Mouse (Mus musculus): Measurements from ENCODE around the gene Zfp512b.

Zfp512b gene

DNA sequence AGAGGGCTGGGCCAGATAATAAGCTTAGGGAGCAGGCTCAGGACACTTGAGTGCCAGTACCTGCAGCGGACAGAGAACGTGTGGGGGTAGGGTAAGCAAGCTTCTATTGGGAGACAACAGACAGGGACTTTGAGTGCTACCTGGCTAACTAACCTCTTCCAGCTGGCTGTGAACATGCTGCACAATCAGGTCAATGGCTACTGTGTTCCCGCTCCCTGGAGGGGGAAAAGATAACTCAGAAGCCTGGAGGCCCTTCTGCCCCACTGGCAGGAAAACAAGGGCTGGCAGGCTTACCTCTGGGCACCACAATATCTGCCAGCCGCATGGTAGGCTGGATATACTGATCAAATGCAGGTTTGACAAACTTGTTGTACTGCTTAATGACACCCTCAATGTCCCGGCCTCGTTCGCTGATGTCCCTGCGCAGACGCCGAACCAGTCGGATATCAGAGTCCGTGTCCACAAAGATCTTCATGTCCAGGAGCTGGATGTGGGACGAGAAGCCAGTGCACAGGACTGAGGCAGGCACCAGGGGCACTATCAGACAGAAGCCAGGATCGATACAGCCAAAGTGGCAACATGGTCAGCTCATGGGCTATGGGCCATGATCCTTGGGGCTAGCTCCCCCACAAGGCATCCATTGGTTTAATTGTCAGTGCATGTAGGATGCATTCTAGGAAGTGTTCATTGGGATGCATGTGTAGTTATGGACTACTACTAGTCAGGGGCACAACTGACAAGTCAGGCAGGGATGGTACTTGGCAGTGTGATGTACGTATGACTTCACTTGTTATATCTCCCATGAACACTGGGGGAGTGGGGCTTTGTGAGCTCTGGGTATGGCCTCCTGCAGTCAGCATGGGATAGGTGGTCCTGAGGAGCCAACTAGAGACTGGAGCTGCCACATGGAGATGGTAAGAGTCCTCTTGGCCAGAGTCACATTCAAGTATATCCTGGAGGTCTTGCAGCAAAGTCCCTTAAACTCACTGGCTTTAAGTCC lies 19.4 kb downstream of the Zfp512b start:
- no peak for DNase-seq (ENCODE audit: low read depth)

DNA sequence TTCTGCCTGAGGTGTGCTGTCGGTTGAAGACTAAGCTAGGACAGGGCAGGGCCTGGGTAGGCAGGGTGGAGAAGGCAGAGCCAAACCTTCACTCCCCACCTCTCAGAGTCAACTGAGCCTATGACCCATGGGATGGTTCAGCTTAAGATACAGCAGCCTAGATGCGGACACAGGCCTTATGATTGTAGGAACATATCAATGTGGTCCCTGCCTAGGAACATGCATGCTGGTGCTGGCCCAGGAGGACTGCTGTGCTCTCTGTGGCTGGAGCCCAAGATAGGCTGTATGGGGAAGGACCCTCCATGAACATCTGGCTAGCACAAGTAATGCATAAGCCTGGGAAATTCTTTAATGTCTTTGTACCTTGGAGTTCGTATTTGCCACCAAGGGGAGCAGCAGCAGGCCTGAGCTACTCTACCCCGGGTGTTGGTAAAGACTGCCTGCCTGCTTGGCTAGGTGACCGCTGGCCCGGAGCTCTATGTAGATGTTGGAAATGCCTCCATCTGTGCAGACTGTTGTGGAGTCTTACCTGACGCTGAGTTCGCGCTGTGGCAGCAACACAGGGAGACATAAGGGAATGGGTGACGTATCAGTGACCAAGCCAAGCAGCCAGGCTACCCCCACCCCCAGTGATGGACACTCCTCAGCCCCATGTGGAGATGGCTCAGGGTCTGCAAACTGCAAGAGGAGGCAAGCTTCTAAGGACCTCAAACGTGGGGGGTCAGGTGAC lies 20.5 kb downstream of the Zfp512b start:
- DNase-seq (ENCODE audit: low read depth), result no peak

DNA sequence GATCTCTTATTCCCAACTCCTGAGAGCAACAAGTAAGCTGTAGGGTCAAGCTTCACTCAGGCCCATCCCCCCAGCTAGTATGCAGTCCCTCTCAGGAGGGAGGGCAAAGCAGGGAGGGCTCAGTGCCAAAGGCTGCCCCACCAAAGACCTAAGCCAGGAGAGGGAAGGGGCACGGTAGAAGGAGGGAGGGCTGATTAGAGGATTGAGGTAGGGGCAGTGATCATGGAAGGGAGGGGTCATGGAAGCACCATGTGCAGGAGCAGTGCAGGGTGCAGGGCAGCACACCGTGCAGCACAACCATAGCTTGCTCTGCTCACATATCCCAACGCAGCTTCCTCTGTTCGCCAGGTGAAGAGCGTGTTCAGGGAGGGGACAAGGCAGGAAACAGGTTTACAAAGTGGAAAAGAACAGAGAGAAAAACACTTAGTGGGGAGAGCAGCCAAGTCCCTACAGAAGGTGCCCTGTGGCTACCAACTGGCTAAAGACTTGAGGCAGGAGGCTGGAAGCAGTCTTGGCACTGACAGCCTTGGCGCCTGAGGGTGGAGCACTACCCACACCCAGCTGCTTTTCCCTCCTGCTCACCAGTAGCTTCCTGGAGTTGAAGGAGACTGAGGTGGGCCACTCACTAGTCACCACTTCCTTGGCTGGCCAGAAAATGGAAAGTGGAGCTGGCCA lies 21.5 kb downstream of the Zfp512b start:
- peak; percentile 42 for DNase-seq (ENCODE audit: low read depth)

DNA sequence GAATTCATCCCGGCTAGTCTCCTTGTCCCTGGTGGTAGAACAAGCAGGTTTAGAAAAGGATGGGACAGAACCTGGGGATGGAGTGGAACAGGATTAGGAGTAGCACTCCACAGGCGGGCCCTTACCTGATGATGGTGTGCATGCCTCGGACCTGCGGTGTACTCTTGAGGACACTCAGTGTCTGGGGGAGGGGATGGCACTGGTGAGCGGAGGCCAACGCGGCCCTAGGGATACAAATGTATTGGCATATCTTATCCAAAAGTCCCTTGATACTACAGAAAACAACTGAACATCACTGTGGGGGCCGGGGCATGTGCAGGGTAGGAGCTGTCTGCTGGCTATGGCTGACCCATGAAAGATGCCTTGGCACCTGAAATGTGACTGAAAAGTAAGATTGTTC lies 22.2 kb downstream of the Zfp512b start:
- no peak for DNase-seq (ENCODE audit: low read depth)

DNA sequence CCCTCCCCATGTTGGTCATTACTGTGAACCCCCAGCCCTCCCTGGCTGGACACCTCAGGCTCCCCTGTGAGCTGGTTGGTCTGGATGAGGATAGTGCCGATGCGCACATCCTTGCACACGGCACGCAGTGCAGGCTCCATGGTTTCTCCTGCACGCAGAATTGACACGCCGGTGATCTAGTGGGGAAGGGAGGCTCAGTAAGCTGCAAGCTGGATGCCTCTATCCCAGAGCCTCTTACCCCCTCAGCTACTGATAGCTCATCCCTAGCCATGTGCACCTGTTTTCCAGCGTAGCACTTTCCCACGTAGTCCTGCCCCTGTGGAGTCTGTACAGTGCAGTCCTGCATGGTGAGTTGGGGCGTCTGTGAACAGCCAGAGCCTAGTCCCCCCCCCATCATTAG lies 22.7 kb downstream of the Zfp512b start:
- no peak for DNase-seq (ENCODE audit: low read depth)

DNA sequence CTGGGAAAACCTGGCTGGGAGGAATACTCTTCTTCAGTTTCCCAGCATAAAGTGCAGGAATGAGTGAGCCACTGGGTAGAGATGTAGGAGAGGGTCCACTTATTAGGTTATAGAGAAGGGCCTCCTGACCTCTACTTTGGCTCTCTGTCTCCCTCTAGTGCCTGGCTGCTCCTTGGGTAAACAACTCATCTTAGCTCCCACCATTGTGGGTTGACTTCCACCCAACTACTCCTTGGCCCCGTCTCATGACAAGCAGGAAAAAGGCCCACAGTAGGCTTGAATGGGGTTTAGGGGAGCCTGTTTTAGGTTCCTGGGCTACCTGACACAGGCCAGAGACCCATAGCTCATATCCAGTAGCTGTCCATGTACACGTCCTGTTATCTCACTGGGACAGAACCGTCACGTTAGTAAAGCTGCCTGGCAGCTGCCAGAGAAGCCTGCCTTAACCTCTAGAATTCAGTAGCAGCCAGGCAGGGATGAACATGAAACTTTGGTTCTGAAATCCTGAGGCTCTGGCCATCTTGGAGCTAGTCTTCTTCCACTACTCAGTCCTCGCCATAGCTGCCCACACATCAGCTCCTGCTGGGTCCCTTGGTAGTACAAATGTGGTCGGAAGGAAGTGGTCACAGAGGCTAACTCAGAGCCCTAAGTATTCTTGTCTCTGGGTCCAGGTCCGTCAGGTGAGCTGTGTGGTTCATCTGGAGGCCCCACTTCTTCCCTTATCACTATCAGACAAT lies 24.2 kb downstream of the Zfp512b start:
- DNase-seq (ENCODE audit: low read depth), result peak; percentile 68

DNA sequence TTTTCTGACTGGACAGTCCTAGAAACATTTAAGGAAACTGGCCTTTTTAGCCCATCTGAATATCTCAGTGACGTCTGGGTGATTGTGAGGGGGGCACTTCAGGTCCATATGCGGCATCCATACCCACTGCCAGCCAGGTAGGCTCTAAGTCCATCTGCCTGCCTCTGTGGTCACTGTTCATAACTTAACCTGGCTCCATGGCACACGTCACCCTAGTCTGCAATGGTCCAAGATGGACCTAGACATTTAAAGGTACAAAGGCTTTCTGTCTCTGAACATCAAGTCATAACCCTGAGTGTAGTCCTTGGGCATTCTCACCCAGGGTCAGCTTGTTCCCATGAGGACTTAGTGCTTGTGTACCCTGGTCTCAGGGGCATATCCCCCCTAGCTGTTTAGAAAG lies 25.3 kb downstream of the Zfp512b start:
- DNase-seq (ENCODE audit: low read depth), result no peak

DNA sequence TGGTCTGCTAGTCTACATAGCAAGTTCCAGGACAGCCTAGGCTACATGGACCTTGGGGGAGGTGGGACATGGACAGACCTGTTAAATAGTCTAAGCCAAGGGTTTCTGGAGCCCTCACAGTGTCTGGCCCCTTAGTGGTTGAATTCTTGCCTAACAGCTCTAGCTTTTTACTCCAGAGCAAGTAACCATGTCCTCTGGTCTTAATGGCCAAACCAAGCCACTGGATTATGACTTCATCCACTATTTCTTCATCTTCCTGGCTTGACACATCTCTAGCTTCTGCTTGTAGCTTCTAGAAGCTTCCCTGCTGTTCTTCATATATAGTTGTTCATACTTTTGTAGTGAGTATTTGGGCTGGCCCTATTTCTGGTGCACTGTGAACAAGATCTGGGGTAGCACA lies 38.8 kb downstream of the Zfp512b start:
- peak; percentile 79 for DNase-seq (ENCODE audit: low read depth)

DNA sequence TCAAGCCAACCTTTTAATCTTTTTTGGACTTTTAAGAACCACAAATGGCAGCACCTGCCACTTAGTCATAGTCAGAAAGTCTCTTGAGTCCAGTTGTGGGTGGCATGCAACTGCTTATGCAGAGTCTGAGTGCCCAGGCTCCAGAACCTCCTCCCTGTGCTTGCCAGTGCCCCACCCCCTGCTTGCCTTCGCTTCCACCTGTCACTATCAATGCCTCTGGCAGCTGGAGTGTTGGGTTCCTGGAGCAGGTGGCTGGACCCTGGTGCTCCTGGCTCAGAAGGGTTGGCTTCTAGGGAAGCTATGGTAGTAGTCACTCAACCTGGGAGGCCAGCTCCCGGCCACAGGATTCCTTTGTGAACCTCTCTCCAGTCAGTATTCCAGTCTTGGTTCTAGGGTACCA lies 42.4 kb downstream of the Zfp512b start:
- no peak for DNase-seq (ENCODE audit: low read depth)

DNA sequence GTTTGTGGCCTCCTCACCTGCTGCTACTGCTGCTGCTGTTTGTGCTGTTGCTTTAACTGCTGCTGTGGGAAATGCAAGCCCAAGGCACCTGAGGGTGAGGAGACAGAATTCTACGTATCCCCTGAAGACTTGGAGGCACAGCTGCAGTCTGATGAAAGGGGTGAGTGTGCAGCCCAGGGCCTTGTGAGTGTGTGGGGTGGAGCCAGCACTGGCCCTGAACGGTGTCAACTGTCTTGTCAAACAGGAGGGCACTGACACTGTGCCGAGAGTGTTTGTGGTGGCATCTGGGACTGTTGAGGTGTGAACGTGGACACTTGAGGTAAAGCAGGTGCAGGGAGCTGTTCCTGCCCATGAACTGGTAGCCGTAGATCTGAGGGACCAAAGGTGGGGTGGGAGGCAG lies 43.9 kb downstream of the Zfp512b start:
- DNase-seq (ENCODE audit: low read depth), result no peak

DNA sequence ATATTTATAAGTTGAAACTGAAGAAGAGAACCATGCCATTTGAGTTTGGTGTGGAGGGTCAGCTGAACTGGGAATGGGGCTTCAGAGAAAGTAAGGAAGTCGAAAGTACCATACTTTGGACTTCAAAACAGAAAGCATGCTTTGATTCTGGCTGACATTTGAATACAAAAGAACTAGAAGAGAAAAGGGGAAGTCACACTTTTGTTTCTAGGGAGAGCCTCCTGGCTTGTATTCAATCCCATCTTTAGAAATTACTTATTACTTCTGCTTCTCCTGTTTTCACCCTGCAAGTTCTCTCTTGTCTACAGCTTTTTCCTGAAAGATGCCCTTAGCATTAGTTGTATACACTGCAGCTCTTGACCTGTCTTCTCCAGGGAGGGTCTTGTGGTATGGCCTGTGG lies 44.4 kb downstream of the Zfp512b start:
- DNase-seq (ENCODE audit: low read depth), result no peak

DNA sequence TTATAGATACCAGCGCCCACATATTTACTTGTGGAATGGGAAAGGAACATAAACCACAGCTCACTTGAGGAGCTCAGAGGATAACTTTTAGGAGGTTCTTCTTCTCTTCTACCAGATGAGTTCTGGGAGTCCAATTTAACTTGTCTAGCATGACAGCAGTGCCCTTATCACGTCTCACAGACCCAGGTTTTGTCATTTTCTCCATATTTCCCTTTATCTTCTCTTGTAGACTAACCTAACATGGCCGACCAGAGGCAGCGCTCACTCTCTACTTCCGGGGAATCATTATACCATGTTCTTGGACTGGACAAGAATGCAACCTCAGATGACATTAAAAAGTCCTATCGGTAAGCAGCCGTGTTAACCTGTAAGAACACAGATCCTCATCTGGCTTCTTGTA lies 46.5 kb downstream of the Zfp512b start:
- no peak for DNase-seq (ENCODE audit: low read depth)

DNA sequence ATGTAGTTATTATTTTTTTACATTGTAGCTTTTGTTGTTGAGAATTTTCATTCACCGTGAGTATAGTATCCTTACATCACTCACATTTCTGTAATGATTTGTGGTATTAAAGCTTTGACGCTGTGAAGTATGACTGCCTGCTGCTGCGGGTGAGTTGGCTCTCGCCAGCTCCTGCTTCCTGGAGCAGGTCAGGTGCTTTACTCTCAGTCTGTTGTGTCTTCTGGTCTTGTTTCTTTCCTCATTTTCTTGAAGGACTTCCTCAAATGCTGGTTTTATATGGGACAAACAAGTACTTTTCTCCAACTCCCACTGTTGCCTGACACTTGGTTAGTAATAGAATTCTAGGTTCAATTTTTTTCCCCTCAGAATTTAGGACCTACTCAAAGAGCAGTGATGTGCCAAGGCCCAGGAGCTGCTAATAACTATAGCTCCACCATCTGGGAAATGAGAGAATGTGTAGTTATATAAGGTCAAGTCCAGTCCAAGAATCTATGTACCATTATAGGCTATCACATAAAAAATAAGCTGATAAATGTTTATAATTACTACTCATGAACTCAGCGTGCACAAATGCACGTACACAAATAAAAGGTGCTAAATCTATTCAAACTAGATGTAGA lies 50.7 kb downstream of the Zfp512b start:
- no peak for DNase-seq (ENCODE audit: low read depth)

DNA sequence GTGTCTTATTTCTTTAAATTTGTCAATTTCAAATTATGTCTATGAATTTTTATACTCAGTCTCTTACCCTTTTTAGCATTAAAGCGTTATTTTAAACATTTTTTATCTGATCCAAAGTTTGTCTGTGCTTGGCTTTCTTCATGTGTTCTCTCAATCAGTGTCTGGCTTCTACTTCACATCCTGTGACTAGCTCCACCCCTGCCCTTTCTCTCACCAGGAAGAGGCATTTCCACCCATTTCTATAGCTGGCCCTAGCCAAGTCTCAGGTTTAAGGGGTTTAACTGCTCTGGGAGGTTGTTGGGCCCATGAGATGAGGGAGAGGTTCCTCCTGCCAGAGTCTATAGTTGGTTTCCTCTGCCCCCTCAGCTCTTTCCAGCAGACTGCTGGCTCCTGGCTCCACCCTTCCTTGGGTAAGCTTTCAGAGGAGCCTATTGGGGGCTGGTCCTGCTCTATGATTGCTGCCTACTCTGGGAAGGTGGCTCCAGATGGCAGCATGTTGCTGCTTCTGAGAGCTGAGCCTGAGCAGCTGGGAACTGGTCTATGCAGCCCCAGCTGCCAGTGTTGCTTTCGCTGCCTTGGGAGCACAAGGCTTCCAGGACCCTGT lies 55.1 kb downstream of the Zfp512b start:
- DNase-seq (ENCODE audit: low read depth), result peak; percentile 70

DNA sequence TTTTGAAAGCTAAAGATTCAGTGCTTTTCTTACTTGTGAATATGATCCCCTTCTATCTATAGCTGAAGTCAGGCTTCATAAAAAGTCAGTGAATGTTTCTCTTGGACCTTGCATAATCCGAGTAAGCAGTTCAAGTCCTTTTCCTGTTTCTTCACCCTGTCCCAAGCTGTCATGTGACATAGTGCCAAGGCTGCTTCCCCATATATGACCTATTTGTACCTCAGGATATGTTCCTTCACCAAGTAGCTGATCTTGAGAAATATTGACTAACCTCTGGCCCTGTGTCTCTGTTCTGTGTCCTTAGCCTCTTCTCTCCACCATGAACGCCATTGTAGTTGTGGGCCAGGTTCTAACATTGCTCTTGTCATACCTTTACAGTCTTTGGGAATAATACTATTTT lies 56.2 kb downstream of the Zfp512b start:
- peak; percentile 88 for DNase-seq (ENCODE audit: low read depth)

DNA sequence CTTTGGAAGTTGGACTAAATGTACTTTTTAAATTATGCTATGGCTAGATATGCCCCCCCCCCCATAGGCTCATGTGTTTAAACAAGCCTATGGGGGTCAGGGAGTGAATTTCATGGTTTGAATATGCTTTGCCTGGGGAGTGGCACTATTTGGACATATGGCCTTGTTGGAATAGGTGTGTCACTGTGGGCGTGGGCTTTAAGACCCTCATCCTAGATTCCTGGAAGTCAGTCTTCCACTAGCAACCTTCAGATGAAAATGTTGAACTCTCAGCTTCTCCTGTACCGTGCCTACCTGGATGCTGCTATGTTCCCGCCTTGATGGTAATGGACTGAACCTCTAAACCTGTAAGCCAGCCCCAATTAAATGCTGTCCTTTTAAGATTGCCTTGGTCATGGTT lies 60.0 kb downstream of the Zfp512b start:
- DNase-seq (ENCODE audit: low read depth), result no peak

Data from 416B (cell line).